Mouse (Mus musculus) ES-E14 (cell line): Measurements from ENCODE around the gene Dhdh. TPM values are rescaled to one million over a fixed set of nuclear protein-coding genes. Genes with fewer than 3 reads are reported as not detected.
A peak's percentile ranks its signal among the peaks of the same experiment; 100 is the strongest.
"Not testable (repeated sequence)": the region's sequence is repeated elsewhere in the genome, so short reads cannot be mapped to it uniquely, and the experiment has no call there.

ENCODE experiments used
- DNase-seq: peaks from one replicate; pipeline ENCODE4 v3.0.0-alpha.2; 2013; ENCODE audit warnings: low read depth, low spot score
- H3K27ac ChIP-seq: 2 replicates; pipeline ENCODE4 v1.5.1; 2012; ENCODE audit warnings: low read depth, mild to moderate bottlenecking, low read length, moderate library complexity, mixed read lengths; ENCODE audit not compliant: poor library complexity, insufficient read depth, severe bottlenecking
- H3K36me3 ChIP-seq: 2 replicates; pipeline ENCODE4 v1.6.1; 2012; ENCODE audit warnings: mild to moderate bottlenecking, low read length, moderate library complexity, mixed read lengths; ENCODE audit not compliant: control insufficient read depth, poor library complexity, insufficient read depth, severe bottlenecking
- H3K4me1 ChIP-seq, 2 experiments: fragments of 150-350 bp in 1 of 2; sonication (generic) in 1 of 2; 2 replicates each; pipeline ENCODE4 v1.6.1; 2012; ENCODE audit warnings: low read length in 2 of 2, mild to moderate bottlenecking in 1 of 2, mixed read lengths in 1 of 2; ENCODE audit not compliant: control insufficient read depth in 2 of 2, insufficient read depth in 2 of 2, poor library complexity in 1 of 2
- H3K4me3 ChIP-seq, 2 experiments: fragments of 150-350 bp in 1 of 2; sonication (generic) in 1 of 2; 2 replicates each; pipeline ENCODE4 v1.5.1; 2012; ENCODE audit warnings: low read length in 2 of 2, low read depth in 1 of 2, mild to moderate bottlenecking in 1 of 2, mixed read lengths in 1 of 2; ENCODE audit not compliant: insufficient read depth in 1 of 2, poor library complexity in 1 of 2, severe bottlenecking in 1 of 2
- H3K9ac ChIP-seq: 2 replicates; pipeline ENCODE4 v1.6.1; 2012; ENCODE audit warnings: low read depth, mild to moderate bottlenecking, low read length, mixed read lengths; ENCODE audit not compliant: poor library complexity, insufficient read depth, severe bottlenecking
- H3K9me3 ChIP-seq: fragments of 150-350 bp; sonication (generic); 2 replicates; pipeline ENCODE4 v1.6.1; 2012; ENCODE audit warnings: low read depth, mild to moderate bottlenecking, low read length; ENCODE audit not compliant: control insufficient read depth, insufficient read depth
- CHD2 ChIP-seq: IDR thresholded peaks from 2 replicates; pipeline ENCODE4 v1.6.1; 2014; ENCODE audit warnings: mild to moderate bottlenecking, low read depth, low read length, inconsistent platforms
- HCFC1 ChIP-seq: IDR thresholded peaks from 2 replicates; pipeline ENCODE4 v1.6.1; 2012; ENCODE audit warnings: low read length, inconsistent platforms, borderline replicate concordance; ENCODE audit not compliant: insufficient read depth
- MAFK ChIP-seq: IDR thresholded peaks from 2 replicates; pipeline ENCODE4 v1.6.1; 2014; ENCODE audit warnings: mild to moderate bottlenecking, low read depth, low read length, inconsistent platforms; ENCODE audit not compliant: insufficient read depth
- ZC3H11A ChIP-seq: IDR thresholded peaks from 2 replicates; pipeline ENCODE4 v1.6.1; 2012; ENCODE audit warnings: low read depth, mild to moderate bottlenecking, inconsistent platforms, low read length, borderline replicate concordance
- ZNF384 ChIP-seq: IDR thresholded peaks from 2 replicates; pipeline ENCODE4 v1.6.1; 2012; ENCODE audit warnings: low read depth, low read length, inconsistent platforms
- in situ Hi-C, 2 experiments: fragments of 600-800 bp; cut with MboI; formaldehyde crosslinking; loops; one replicate each; pipeline ENCODE4 v1.15.1; 2025; ENCODE audit warnings: low sequenced_read_pairs in 2 of 2, inconsistent platforms in 1 of 2; ENCODE audit not compliant: unreplicated experiment in 2 of 2
- total RNA-seq: library from RNA; depleted of rRNA; stranded (reverse); fragments of 300-350 nt; gene quantifications from 2 replicates; pipeline ENCODE4 v1.2.3, GENCODE M21; 2012

The Dhdh gene
- total RNA-seq, 1 experiment, result 3.6 TPM

DNA sequence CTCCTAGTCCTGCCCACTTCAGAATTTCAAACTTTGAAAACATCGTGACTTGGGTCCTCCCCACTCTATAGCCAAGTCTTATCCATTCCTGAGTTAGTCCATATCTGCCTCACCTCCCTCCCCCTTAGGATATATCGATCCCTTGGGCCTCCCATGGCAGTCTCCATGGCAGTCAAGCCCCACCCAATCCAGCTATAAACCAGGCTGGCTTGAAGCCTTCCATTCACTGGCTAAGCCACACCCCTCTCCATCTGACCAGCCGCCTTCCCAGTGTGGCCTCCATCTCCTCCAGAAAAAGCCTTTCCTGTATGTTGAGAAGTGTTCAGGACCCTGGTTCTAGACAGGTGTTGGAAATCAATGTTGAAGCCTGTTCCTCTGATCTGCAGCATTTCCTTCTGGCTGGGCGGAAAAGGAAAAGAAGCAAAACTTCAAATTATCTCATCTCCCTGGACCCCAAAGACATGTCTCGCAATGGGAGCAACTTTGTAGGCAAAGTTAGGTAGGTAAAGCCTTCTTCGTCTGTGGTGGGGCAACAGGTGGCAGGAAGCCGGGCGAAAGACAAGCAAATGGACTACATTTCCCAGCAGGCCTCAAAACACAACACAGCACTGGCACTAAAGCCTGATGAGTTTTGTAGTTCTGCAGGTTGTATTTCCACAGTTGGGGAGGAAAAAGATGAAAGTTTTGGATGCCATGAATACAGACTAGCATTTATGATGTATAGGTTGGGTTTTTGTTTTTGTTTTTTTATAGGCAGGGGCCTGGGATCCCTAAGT lies 30.9 kb upstream of the Dhdh start:
- Histone ChIP-seq H3K4me3 (no peak overlapping the region), H3K27ac (peak overlapping the region; percentile 35; the same call in 1 of the 2 replicates), H3K9ac (no peak overlapping the region), H3K4me1 (peaks cover 5 to 35% of the 10 kb centered on the region in 2 experiments; a peak in 3 of 4 replicates), H3K9me3 (no peaks in the 10 kb centered on the region), H3K36me3 (peaks cover 16% of the 10 kb centered on the region)
- in situ Hi-C loops, result no loop called here
- no peak for DNase-seq
- TF ChIP-seq HCFC1 (peak; percentile 86), ZC3H11A (no peak)

DNA sequence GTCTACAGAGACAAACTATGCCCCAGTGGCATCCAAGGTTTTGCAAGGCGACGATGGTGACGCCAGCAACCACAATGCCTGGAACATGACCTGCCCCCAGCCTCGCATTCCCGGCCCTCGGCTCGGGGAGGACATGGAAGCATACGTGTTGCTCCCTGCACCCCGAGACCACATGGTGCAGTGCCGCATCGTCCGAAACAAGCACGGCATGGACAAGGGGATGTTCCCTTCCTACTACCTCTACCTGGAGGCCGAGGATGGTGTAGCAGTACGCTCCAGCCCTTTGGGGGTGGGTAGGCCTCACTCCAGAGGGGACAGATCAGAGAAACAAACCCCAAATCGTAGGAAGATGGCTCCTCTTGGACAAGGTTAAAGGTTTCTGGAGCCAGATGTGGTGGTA lies 30.0 kb upstream of the Dhdh start:
- Histone ChIP-seq H3K4me1 (peaks cover 4 to 38% of the 10 kb centered on the region in 2 experiments; a peak in 3 of 4 replicates), H3K4me3 (peak overlapping the region in 1 of 2 experiments; percentile 24; a peak in 1 of 4 replicates), H3K9me3 (no peaks in the 10 kb centered on the region), H3K27ac (no peak overlapping the region), H3K9ac (peak overlapping the region; percentile 34; the same call in 1 of the 2 replicates), H3K36me3 (peaks cover 10% of the 10 kb centered on the region)
- TF ChIP-seq HCFC1 (no peak), MAFK (no peak), CHD2 (no peak), ZC3H11A (no peak), ZNF384 (no peak)
- in situ Hi-C loops, result no loop called here
- no peak for DNase-seq

- in situ Hi-C loops, H3K36me3 ChIP-seq, H3K4me3 ChIP-seq, H3K9me3 ChIP-seq, DNase-seq, H3K27ac ChIP-seq, H3K9ac ChIP-seq: not testable (repeated sequence)
- H3K4me1 ChIP-seq, result peaks cover 4 to 37% of the 10 kb centered on the region in 2 experiments; a peak in 3 of 4 replicates
These were observed 28.2 kb upstream of the Dhdh start for GRCm38 (mm10) chr7:45516846-45517245.

- peak overlapping the region in 1 of 2 experiments; percentile 3; a peak in 1 of 4 replicates for H3K4me3 ChIP-seq
- no peaks in the 10 kb centered on the region for H3K9me3 ChIP-seq
- no peak overlapping the region for H3K9ac ChIP-seq
- in situ Hi-C loops, result no loop called here
- TF ChIP-seq ZNF384 (no peak), CHD2 (no peak), HCFC1 (no peak), ZC3H11A (no peak), MAFK (no peak)
- no peaks in the 10 kb centered on the region for H3K36me3 ChIP-seq
- no peak for DNase-seq
- no peak overlapping the region for H3K27ac ChIP-seq
- H3K4me1 ChIP-seq, result peaks cover 4 to 37% of the 10 kb centered on the region in 2 experiments; a peak in 3 of 4 replicates
These were observed 26.8 kb upstream of the Dhdh start for GRCm38 (mm10) chr7:45515436-45515835.

GRCm38 (mm10) chr7:45514411-45514810 lies 25.8 kb upstream of the Dhdh start:
- no peak for TF ChIP-seq MAFK
- TF ChIP-seq ZNF384, result no peak
- no peak for TF ChIP-seq CHD2
- no peak for TF ChIP-seq HCFC1
- TF ChIP-seq ZC3H11A, result no peak
- no peaks in the 10 kb centered on the region for H3K36me3 ChIP-seq
- H3K27ac ChIP-seq, result no peak overlapping the region
- no peak overlapping the region for H3K9ac ChIP-seq
- no peaks in the 10 kb centered on the region for H3K9me3 ChIP-seq
- in situ Hi-C loops, result no loop called here
- no peak for DNase-seq
- peaks cover 4 to 37% of the 10 kb centered on the region in 2 experiments; a peak in 3 of 4 replicates for H3K4me1 ChIP-seq
- H3K4me3 ChIP-seq, result no peak overlapping the region
